Mouse (Mus musculus) limb, embryonic 14.5 days (tissue): ENCODE results near the gene Tada3. TPM values are rescaled to one million over a fixed set of nuclear protein-coding genes. Genes with fewer than 3 reads are reported as not detected.
"Not testable (repeated sequence)": the region's sequence is repeated elsewhere in the genome, so short reads cannot be mapped to it uniquely, and the experiment has no call there.

Source experiments
- ATAC-seq: fragments of 200-750 bp; cut with Nextera tagmentation; 2 replicates; pipeline ENCODE4 v1.8.0; 2017; ENCODE audit warnings: low read depth, moderate number of reproducible peaks, moderate TSS enrichment; ENCODE audit not compliant: low FRiP score
- DNase-seq: peaks from one replicate; pipeline ENCODE4 v3.0.0-alpha.2; 2015; ENCODE audit warnings: low spot score
- H3K27ac ChIP-seq: fragments of 300-500 bp; sonication (generic); replicated peaks from 2 replicates; pipeline ENCODE4 v1.5.1; 2014; ENCODE audit warnings: low read depth, mild to moderate bottlenecking, low read length, moderate library complexity, mixed read lengths
- H3K27me3 ChIP-seq: fragments of 300-500 bp; sonication (generic); 2 replicates; pipeline ENCODE4 v1.6.1; 2014; ENCODE audit warnings: low read length, mixed read lengths; ENCODE audit not compliant: control insufficient read depth, insufficient read depth
- H3K36me3 ChIP-seq: fragments of 300-500 bp; sonication (generic); 2 replicates; pipeline ENCODE4 v1.6.1; 2014; ENCODE audit warnings: mild to moderate bottlenecking, low read length, moderate library complexity, mixed read lengths; ENCODE audit not compliant: control insufficient read depth, insufficient read depth
- H3K4me1 ChIP-seq: fragments of 300-500 bp; sonication (generic); 2 replicates; pipeline ENCODE4 v1.6.1; 2014; ENCODE audit warnings: antibody characterized with exemption, low read length, mixed read lengths; ENCODE audit not compliant: control insufficient read depth, insufficient read depth
- H3K4me2 ChIP-seq: fragments of 300-500 bp; sonication (generic); replicated peaks from 2 replicates; pipeline ENCODE4 v1.6.1; 2014; ENCODE audit warnings: low read depth, mild to moderate bottlenecking, low read length, moderate library complexity; ENCODE audit not compliant: severe bottlenecking
- H3K4me3 ChIP-seq: fragments of 300-500 bp; sonication (generic); replicated peaks from 2 replicates; pipeline ENCODE4 v1.5.1; 2014; ENCODE audit warnings: low read length
- H3K9ac ChIP-seq: fragments of 300-500 bp; sonication (generic); 2 replicates; pipeline ENCODE4 v1.6.1; 2014; ENCODE audit warnings: mild to moderate bottlenecking, low read depth, low read length, moderate library complexity; ENCODE audit not compliant: severe bottlenecking
- H3K9me3 ChIP-seq: fragments of 300-500 bp; sonication (generic); 2 replicates; pipeline ENCODE4 v1.6.1; 2016; ENCODE audit warnings: low read length; ENCODE audit not compliant: control insufficient read depth
- POLR2A ChIP-seq: fragments of 200-500 bp; IDR thresholded peaks from 2 replicates; pipeline ENCODE4 v1.8.0; 2012; ENCODE audit warnings: inconsistent platforms, mild to moderate bottlenecking, moderate library complexity, borderline replicate concordance; ENCODE audit not compliant: insufficient read depth, insufficient read length; ENCODE audit errors: extremely low read depth
- WGBS: fragments of 180-500 bp; shearing (Covaris S2); extraction: QIAGEN DNeasy Blood & Tissue Kit; methylation state at CpG from one replicate; pipeline ENCODE4 v1.1.7; 2014; 5-methylcytosine and 5-hydroxymethylcytosine counted together
- polyA plus RNA-seq, 2 experiments: library from polyadenylated mRNA; depleted of rRNA in 1 of 2; stranded (reverse) in 1 of 2; unstranded in 1 of 2; fragments of >200 nt; fragmentation: Nextera tagmentation in 1 of 2; extraction: Ambion mirVana in 1 of 2; gene quantifications; 2 replicates each; pipeline versions ENCODE4 v1.2.1 to v1.2.3; 2012 to 2014

Tada3 gene
- polyA plus RNA-seq, 2 experiments, result 39.5 to 43.9 TPM

- H3K9me3 ChIP-seq, result no peaks in the 10 kb centered on the region
- DNase-seq (no peak), ATAC-seq (no peak)
- H3K27ac ChIP-seq, result no peak overlapping the region
- H3K9ac ChIP-seq, result no peak overlapping the region
- H3K27me3 ChIP-seq, result no peaks in the 10 kb centered on the region
- peaks cover 3% of the 10 kb centered on the region; the same call in 1 of the 2 replicates for H3K4me1 ChIP-seq
- WGBS, result 79% methylated on average over 6 of the region's 6 CpGs
- no peak overlapping the region for H3K4me2 ChIP-seq
- no peak overlapping the region for H3K4me3 ChIP-seq
- peaks cover 72% of the 10 kb centered on the region for H3K36me3 ChIP-seq
- TF ChIP-seq POLR2A, result no peak
Observed at GRCm38 (mm10) chr6:113334216-113334615, 43.5 kb downstream of the Tada3 start.

GRCm38 (mm10) chr6:113333137-113333950, 44.3 kb downstream of the Tada3 start:
- no peak for TF ChIP-seq POLR2A
- peak; percentile 67 for DNase-seq
- Histone ChIP-seq H3K4me2 (no peak overlapping the region), H3K36me3 (peaks cover 65% of the 10 kb centered on the region), H3K9me3 (no peaks in the 10 kb centered on the region), H3K27me3 (no peaks in the 10 kb centered on the region), H3K4me3 (no peak overlapping the region), H3K4me1 (peaks cover 3% of the 10 kb centered on the region; the same call in 1 of the 2 replicates), H3K9ac (no peak overlapping the region), H3K27ac (no peak overlapping the region)
- 79% methylated on average over 14 of the region's 14 CpGs for WGBS
- ATAC-seq, result peak; percentile 35; the same call in 1 of the 2 replicates

DNA sequence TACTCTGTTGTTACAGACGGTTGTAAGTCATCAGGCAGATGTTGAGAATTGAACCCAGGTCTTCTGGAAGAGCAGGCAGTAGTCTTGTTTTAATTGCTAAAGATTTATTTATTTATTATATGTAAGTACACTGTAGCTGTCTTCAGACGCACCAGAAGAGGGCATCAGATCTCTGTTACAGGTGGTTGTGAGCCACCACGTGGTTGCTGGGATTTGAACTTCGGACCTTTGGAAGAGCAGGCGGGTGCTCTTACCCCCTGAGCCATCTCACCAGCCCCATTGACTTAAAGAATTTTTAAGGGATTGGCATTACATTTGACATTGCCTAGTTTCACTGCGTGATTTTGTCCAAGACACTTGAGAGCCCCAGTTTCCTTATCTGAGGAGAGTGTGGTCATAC, 44.9 kb downstream of the Tada3 start:
- H3K36me3 ChIP-seq, result peaks cover 59% of the 10 kb centered on the region
- not testable (repeated sequence) for H3K4me2 ChIP-seq, ATAC-seq, H3K4me1 ChIP-seq, H3K9me3 ChIP-seq, H3K4me3 ChIP-seq, H3K27ac ChIP-seq, H3K27me3 ChIP-seq, H3K9ac ChIP-seq, DNase-seq
- WGBS, result 70% methylated on average over 6 of the region's 6 CpGs

GRCm38 (mm10) chr6:113331721-113332120, 46.0 kb downstream of the Tada3 start:
- ATAC-seq, result no peak
- no peaks in the 10 kb centered on the region for H3K27me3 ChIP-seq
- no peak overlapping the region for H3K4me2 ChIP-seq
- H3K4me1 ChIP-seq, result peaks cover 3% of the 10 kb centered on the region; the same call in 1 of the 2 replicates
- no peak overlapping the region for H3K27ac ChIP-seq
- no peaks in the 10 kb centered on the region for H3K9me3 ChIP-seq
- H3K4me3 ChIP-seq, result no peak overlapping the region
- H3K36me3 ChIP-seq, result peaks cover 50% of the 10 kb centered on the region
- no peak for DNase-seq
- WGBS, result 91% methylated on average over 11 of the region's 11 CpGs
- TF ChIP-seq POLR2A, result no peak
- no peak overlapping the region for H3K9ac ChIP-seq

DNA sequence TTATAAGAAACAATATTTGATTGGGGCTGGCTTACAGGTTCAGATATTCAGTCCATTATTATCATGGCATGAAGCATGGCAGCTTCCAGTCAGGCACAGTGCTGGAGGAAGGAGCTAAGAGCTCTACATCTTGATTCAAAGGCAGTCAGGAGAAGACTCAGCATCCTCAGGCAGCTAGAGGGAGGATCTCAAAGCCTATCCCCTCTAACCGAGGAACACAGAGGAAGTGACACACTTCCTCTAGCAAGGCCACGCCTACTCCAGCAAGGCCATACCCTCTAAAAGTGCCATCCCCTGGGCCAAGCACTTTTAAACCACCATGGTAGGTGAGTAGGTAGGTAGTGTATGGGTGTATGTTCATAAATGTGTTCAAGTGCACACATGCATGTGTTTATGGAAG, 47.1 kb downstream of the Tada3 start:
- TF ChIP-seq POLR2A, result no peak
- no peak overlapping the region for H3K4me2 ChIP-seq
- H3K27ac ChIP-seq, result no peak overlapping the region
- no peak for ATAC-seq
- no peaks in the 10 kb centered on the region for H3K9me3 ChIP-seq
- no peak overlapping the region for H3K9ac ChIP-seq
- no peak overlapping the region for H3K4me3 ChIP-seq
- no peak for DNase-seq
- peaks cover 40% of the 10 kb centered on the region for H3K36me3 ChIP-seq
- no peaks in the 10 kb centered on the region for H3K27me3 ChIP-seq
- WGBS, result 46% methylated on average over 2 of the region's 2 CpGs
- peaks cover 9% of the 10 kb centered on the region; the same call in 1 of the 2 replicates for H3K4me1 ChIP-seq
